1 mouse cellular context compared by ENCODE assay signal in the genomic region with DNA sequence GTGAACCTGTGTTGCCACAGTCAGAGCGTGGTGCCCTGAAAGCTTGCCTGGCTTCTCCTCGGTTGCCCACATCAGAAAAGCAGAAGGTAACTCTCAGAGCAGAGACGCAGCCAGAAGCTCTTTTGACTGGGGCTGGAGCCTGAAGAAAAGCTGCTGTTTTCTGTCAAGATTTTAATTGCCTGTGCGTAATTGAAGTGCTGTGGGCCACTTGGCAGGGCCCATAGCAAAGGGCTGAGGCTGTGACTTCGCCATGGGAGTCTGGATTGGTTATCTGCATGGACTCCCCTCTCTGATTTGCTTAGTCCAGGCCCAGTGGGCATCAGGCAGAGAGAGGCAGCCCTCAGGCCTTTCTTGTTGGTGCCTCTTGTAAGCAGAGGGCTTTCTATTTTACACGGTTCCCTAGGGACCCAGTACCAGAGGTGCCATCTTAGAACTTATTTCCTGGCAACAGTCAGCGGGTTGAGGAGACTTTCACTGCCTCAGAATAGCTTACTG.
TF ChIP-seq lines count a peak whose summit lies in the region.

No protein-coding gene starts in this region.

TF ChIP-seq in CH12.LX, 34 proteins besides CTCF, POLR2A, EP300 and RAD21:
- no peak for TF ChIP-seq POLR2AphosphoS2 (IDR thresholded peaks at IDR 0.05; ENCODE audit: low read depth, low read length)
- TF ChIP-seq E2F4 (IDR thresholded peaks at IDR 0.05; ENCODE audit: insufficient replicate concordance, low read depth, low read length) = no peak
- no peak for TF ChIP-seq JUN (IDR thresholded peaks at IDR 0.05; ENCODE audit: insufficient read depth, low read depth, low read length)
- TF ChIP-seq ELF1 (IDR thresholded peaks at IDR 0.05; ENCODE audit: low read depth, low read length) = no peak
- TF ChIP-seq USF1 (IDR thresholded peaks at IDR 0.05; ENCODE audit: low read depth, low read length) = no peak
- no peak for TF ChIP-seq PAX5 (IDR thresholded peaks at IDR 0.05; ENCODE audit: low read length)
- no peak for TF ChIP-seq GABPA (IDR thresholded peaks at IDR 0.05; ENCODE audit: insufficient replicate concordance, low read depth, low read length)
- no peak for TF ChIP-seq TCF12 (IDR thresholded peaks at IDR 0.05; ENCODE audit: low read depth, low read length)
- no peak for TF ChIP-seq SMC3 (IDR thresholded peaks at IDR 0.05; ENCODE audit: low read depth, low read length)
- no peak for TF ChIP-seq RCOR1 (conservative IDR thresholded peaks at IDR 0.05; ENCODE audit: low read depth, low read length)
- no peak for TF ChIP-seq ETS1 (conservative IDR thresholded peaks at IDR 0.05; ENCODE audit: low read depth, low read length)
- no peak for TF ChIP-seq MAZ (IDR thresholded peaks at IDR 0.05; ENCODE audit: low read depth, low read length)
- no peak for TF ChIP-seq MXI1 (IDR thresholded peaks at IDR 0.05; ENCODE audit: low read depth, low read length)
- no peak for TF ChIP-seq CHD1 (IDR thresholded peaks at IDR 0.05; ENCODE audit: low read depth, low read length)
- no peak for TF ChIP-seq HCFC1 (IDR thresholded peaks at IDR 0.05; ENCODE audit: low read depth, low read length)
